ENCODE assay signal across 25 mouse cellular contexts in genomic region chr2:118661891-118662290, GRCm38 (mm10). TPM values are rescaled to one million over a fixed set of nuclear protein-coding genes. Genes with fewer than 3 reads are reported as not detected.
DNase-seq lines count a peak whose midpoint lies in the region; ATAC-seq and TF ChIP-seq lines count a peak whose summit lies in the region.
"Had no signal": no experiment of that assay in that cellular context is flagged by ENCODE, and none has a peak within 500 bp of the region (broad histone marks: within the 10 kb centered on the region; RNA-seq: fewer than 3 reads in every experiment).

No protein-coding gene starts in this region.

- H3K4me3 ChIP-seq in heart, embryonic 10.5 days: no peak overlapping the region
- peak overlapping the region in 1 of 2 experiments; percentile 17; a peak in 1 of 4 replicates for H3K4me3 ChIP-seq in MEL (ENCODE audit: control insufficient read depth in 1 of 2, insufficient read depth in 1 of 2, low read depth in 2 of 2, low read length in 2 of 2)
- no peak overlapping the region for H3K4me3 ChIP-seq in liver, embryonic 11.5 days (ENCODE audit: low read depth, low read length)
- H3K4me3 ChIP-seq in liver, postnatal 0 days (ENCODE audit: low read depth, low read length): no peak overlapping the region
- H3K4me3 ChIP-seq: lung, embryonic 15.5 days had no signal

- WGBS in heart, embryonic 10.5 days: 70% methylated on average over 9 of the region's 9 CpGs
- WGBS in liver, embryonic 11.5 days: 56% methylated on average over 9 of the region's 9 CpGs
- 50% methylated on average over 9 of the region's 9 CpGs for WGBS in liver, postnatal 0 days (ENCODE audit: insufficient replicate concordance)

- H3K79me2 ChIP-seq in MEL (ENCODE audit: control insufficient read depth, insufficient read depth, low read length, poor library complexity): peaks cover 15% of the 10 kb centered on the region

- no peak for TF ChIP-seq RAD21 in MEL (IDR thresholded peaks at IDR 0.05; ENCODE audit: low read depth, low read length)

- no peak for ATAC-seq in liver, embryonic 11.5 days (replicated peaks; ENCODE audit: low FRiP score)
- ATAC-seq in liver, postnatal 0 days: no peak
- ATAC-seq: CD4-positive, CD25-positive, alpha-beta regulatory T cell, adult 4 months; inflammation-experienced regulatory T-cells, adult 6 months had no signal

- H3K4me1 ChIP-seq in heart, embryonic 10.5 days: peaks cover 70% of the 10 kb centered on the region
- peaks cover 19 to 44% of the 10 kb centered on the region in 2 experiments for H3K4me1 ChIP-seq in MEL (ENCODE audit: control insufficient read depth in 1 of 2, insufficient read depth in 2 of 2, low read length in 2 of 2)
- H3K4me1 ChIP-seq in liver, embryonic 11.5 days (replicated peaks; ENCODE audit: control insufficient read depth, insufficient read depth, low read length): peaks cover 65% of the 10 kb centered on the region
- peaks cover 52% of the 10 kb centered on the region for H3K4me1 ChIP-seq in liver, postnatal 0 days (ENCODE audit: insufficient read depth)

- peak overlapping the region; percentile 78; the same call in 1 of the 2 replicates for H3K27ac ChIP-seq in heart, embryonic 10.5 days
- H3K27ac ChIP-seq in MEL (ENCODE audit: control insufficient read depth, low read depth, low read length): peak overlapping the region; percentile 99
- H3K27ac ChIP-seq in liver, embryonic 11.5 days (ENCODE audit: low read depth, low read length): peak overlapping the region; percentile 46
- 0 out of 2 replicates have a peak overlapping the region, but pooled peaks have one; percentile 25 for H3K27ac ChIP-seq in liver, postnatal 0 days (ENCODE audit: low read depth)
- H3K27ac ChIP-seq: embryonic facial prominence, embryonic 13.5 days; lung, embryonic 15.5 days had no signal

- H3K9ac ChIP-seq in MEL (ENCODE audit: control insufficient read depth, low read depth, low read length, poor library complexity, severe bottlenecking): peak overlapping the region; percentile 81
- 0 out of 2 replicates have a peak overlapping the region, but pooled peaks have one; percentile 39 for H3K9ac ChIP-seq in liver, embryonic 11.5 days (ENCODE audit: low read depth, low read length)
- no peak overlapping the region for H3K9ac ChIP-seq in liver, postnatal 0 days (replicated peaks)
- H3K9ac ChIP-seq: lung, embryonic 15.5 days had no signal

- no peak for DNase-seq in heart, embryonic 10.5 days (ENCODE audit: low spot score)
- no peak for DNase-seq in heart, adult 8-10 months (ENCODE audit: low spot score)
- DNase-seq in MEL (ENCODE audit: low read depth, low spot score): peak; percentile 54
- DNase-seq in liver, embryonic 11.5 days (ENCODE audit: low spot score): no peak
- no peak for DNase-seq in liver, postnatal 0 days
- no peak for DNase-seq in right cerebral cortex, postnatal 36 days (ENCODE audit: low spot score in 2 of 2)
- DNase-seq in adrenal gland, adult 18-20 months (ENCODE audit: low spot score in 2 of 2): no peak
- DNase-seq: cerebellum, adult 18-20 months; cerebellum, postnatal 36 days; embryo, embryonic 11 days; gastrocnemius, postnatal 10 days; kidney, postnatal 36 days; lung, postnatal 36 days; right cerebral cortex, adult 18-20 months; thymus, adult 18-20 months; thymus, postnatal 36 days had no signal

- peak in 1 of 2 experiments; percentile 51; a peak in 1 of 4 replicates for TF ChIP-seq EP300 in MEL (IDR thresholded peaks at IDR 0.05; ENCODE audit: low read depth in 1 of 2, low read length in 2 of 2)
- no peak for TF ChIP-seq EP300 in liver, postnatal 0 days (IDR thresholded peaks at IDR 0.05; ENCODE audit: low read depth)

- TF ChIP-seq POLR2A in MEL (IDR thresholded peaks at IDR 0.05; ENCODE audit: control insufficient read depth in 1 of 2, insufficient read depth in 1 of 2, low read depth in 1 of 2, low read length in 2 of 2, poor library complexity in 1 of 2): 0 out of 4 replicates have a peak, but pooled peaks of 1 of the 2 experiments have one; percentile 23

- no peak for TF ChIP-seq CTCF in MEL (IDR thresholded peaks at IDR 0.05 in 2 of 3, conservative IDR thresholded peaks at IDR 0.05 in 1 of 3; ENCODE audit: control insufficient read depth in 1 of 3, insufficient read depth in 1 of 3, low read depth in 2 of 3, low read length in 3 of 3, poor library complexity in 1 of 3, severe bottlenecking in 1 of 3)
- no peak for TF ChIP-seq CTCF in liver, postnatal 0 days (IDR thresholded peaks at IDR 0.05; ENCODE audit: low read depth)

- no peaks in the 10 kb centered on the region for H3K36me3 ChIP-seq in heart, embryonic 10.5 days
- H3K36me3 ChIP-seq in MEL (ENCODE audit: control insufficient read depth in 1 of 2, insufficient read depth in 2 of 2, low read length in 2 of 2): peaks cover 0 to 33% of the 10 kb centered on the region in 2 experiments; a peak in 2 of 4 replicates
- H3K36me3 ChIP-seq in liver, embryonic 11.5 days (ENCODE audit: control insufficient read depth, insufficient read depth, low read length): no peaks in the 10 kb centered on the region
- H3K36me3 ChIP-seq in liver, postnatal 0 days (replicated peaks; ENCODE audit: insufficient read depth, low read length): no peaks in the 10 kb centered on the region
- H3K36me3 ChIP-seq: embryonic facial prominence, embryonic 13.5 days; forebrain, embryonic 15.5 days; hindbrain, embryonic 13.5 days; lung, embryonic 15.5 days; midbrain, embryonic 15.5 days had no signal

- H3K4me2 ChIP-seq in liver, embryonic 11.5 days: peak overlapping the region; percentile 1; the same call in 1 of the 2 replicates
- H3K4me2 ChIP-seq in liver, postnatal 0 days (ENCODE audit: low read depth, low read length): 0 out of 2 replicates have a peak overlapping the region, but pooled peaks have one; percentile 11
- H3K4me2 ChIP-seq: lung, embryonic 15.5 days had no signal

- no peaks in the 10 kb centered on the region for H3K9me3 ChIP-seq in heart, embryonic 10.5 days
- no peaks in the 10 kb centered on the region for H3K9me3 ChIP-seq in MEL (replicated peaks; ENCODE audit: insufficient read depth, low read length)
- no peaks in the 10 kb centered on the region for H3K9me3 ChIP-seq in liver, embryonic 11.5 days (ENCODE audit: control insufficient read depth, low read length)
- no peaks in the 10 kb centered on the region for H3K9me3 ChIP-seq in liver, postnatal 0 days (ENCODE audit: low read length)
- H3K9me3 ChIP-seq: embryonic facial prominence, embryonic 13.5 days; forebrain, embryonic 15.5 days; hindbrain, embryonic 13.5 days; lung, embryonic 15.5 days; megakaryocyte, embryonic 14.5 days; midbrain, embryonic 15.5 days had no signal

- peaks cover 46% of the 10 kb centered on the region for H3K27me3 ChIP-seq in heart, embryonic 10.5 days (ENCODE audit: insufficient read depth, poor library complexity, severe bottlenecking)
- H3K27me3 ChIP-seq in MEL (ENCODE audit: control insufficient read depth in 1 of 2, insufficient read depth in 2 of 2, low read length in 2 of 2): no peaks in the 10 kb centered on the region
- peaks cover 3% of the 10 kb centered on the region; the same call in 1 of the 2 replicates for H3K27me3 ChIP-seq in liver, embryonic 11.5 days (replicated peaks; ENCODE audit: control insufficient read depth, insufficient read depth, low read length)
- H3K27me3 ChIP-seq in liver, postnatal 0 days (ENCODE audit: insufficient read depth, low read length): no peaks in the 10 kb centered on the region
- H3K27me3 ChIP-seq: forebrain, embryonic 15.5 days; midbrain, embryonic 15.5 days had no signal

TF ChIP-seq in MEL, 35 proteins besides CTCF, POLR2A, EP300 and RAD21:
- TF ChIP-seq GATA1 (IDR thresholded peaks at IDR 0.05; ENCODE audit: low read depth, low read length): peak; percentile 53; the same call in 1 of the 2 replicates
- peak; percentile 65 for TF ChIP-seq TAL1 (IDR thresholded peaks at IDR 0.05; ENCODE audit: low read length)
- no peak for TF ChIP-seq NRF1 (IDR thresholded peaks at IDR 0.05; ENCODE audit: insufficient read depth, low read depth, low read length, poor library complexity, severe bottlenecking)
- peak; percentile 66 for TF ChIP-seq TCF12 (IDR thresholded peaks at IDR 0.05; ENCODE audit: low read depth, low read length)
- no peak for TF ChIP-seq KAT2A (conservative IDR thresholded peaks at IDR 0.05; ENCODE audit: low read depth, low read length)
- no peak for TF ChIP-seq E2F4 (IDR thresholded peaks at IDR 0.05; ENCODE audit: borderline replicate concordance, low read depth, low read length)
- TF ChIP-seq ETS1 (IDR thresholded peaks at IDR 0.05; ENCODE audit: low read depth, low read length): peak; percentile 68; the same call in 1 of the 2 replicates
- no peak for TF ChIP-seq MAZ (IDR thresholded peaks at IDR 0.05; ENCODE audit: low read depth, low read length)

RNA-seq across cellular contexts. Expression of gene Pak6, which starts 1.2 kb away (rescaled TPM):
- 1.7 and 4.1 TPM in 2 replicates for polyA plus RNA-seq in heart, embryonic 10.5 days (2016; fragmentation: Nextera tagmentation; extraction: Ambion mirVana)
- total RNA-seq in heart, adult 8-10 months (2022): 10 to 100 TPM in 3 of 4 experiments, 1 to 10 TPM in 1; 7.5 to 13.4 (median 11.4) TPM
- 14.2 and 25.4 TPM in 2 replicates for total RNA-seq in MEL (2012; rRNA removed)
- 10 to 100 TPM in 1 of 2 experiments, not detected in 1; 25.9 TPM for polyA plus RNA-seq in MEL (2012; ENCODE audit: insufficient read depth in 1 of 2, insufficient read length in 2 of 2, low read depth in 1 of 2, low replicate concordance in 2 of 2, missing spikeins in 1 of 2)
- polyA plus RNA-seq in liver, embryonic 11.5 days (2014; fragmentation: Nextera tagmentation; extraction: Ambion mirVana): 2.2 and 2.8 TPM in 2 replicates
- 0.08 and 0.15 TPM in 2 replicates for polyA plus RNA-seq in liver, postnatal 0 days (2015; fragmentation: Nextera tagmentation; extraction: Ambion mirVana)
- 10 to 100 TPM; 11.5 to 19.4 TPM for total RNA-seq in adrenal gland, adult 18-20 months (2021)

RNA-seq across cellular contexts. Expression of gene Ankrd63, which starts 41.9 kb away (rescaled TPM):
- polyA plus RNA-seq in heart, embryonic 10.5 days (2016; fragmentation: Nextera tagmentation; extraction: Ambion mirVana): 0.16 and 0.63 TPM in 2 replicates
- total RNA-seq in heart, adult 8-10 months (2022): 1 to 10 TPM; 1.0 to 3.1 (median 1.7) TPM
- total RNA-seq in MEL (2012; rRNA removed): 0.08 and 0.10 TPM in 2 replicates
- polyA plus RNA-seq in MEL (2012; ENCODE audit: insufficient read depth in 1 of 2, insufficient read length in 2 of 2, low read depth in 1 of 2, low replicate concordance in 2 of 2, missing spikeins in 1 of 2): under 1 TPM in 1 of 2 experiments, not detected in 1; 0.53 TPM
- 0.16 TPM in 1 of 2 replicates, not detected in the other for polyA plus RNA-seq in liver, embryonic 11.5 days (2014; fragmentation: Nextera tagmentation; extraction: Ambion mirVana)
- polyA plus RNA-seq in liver, postnatal 0 days (2015; fragmentation: Nextera tagmentation; extraction: Ambion mirVana): 0.02 TPM in 1 of 2 replicates, not detected in the other
- under 1 TPM; 0.06 to 0.40 TPM for total RNA-seq in adrenal gland, adult 18-20 months (2021)
- polyA plus RNA-seq: CD4-positive, CD25-positive, alpha-beta regulatory T cell, adult 4 months; hindbrain, embryonic 13.5 days; inflammation-experienced regulatory T-cells, adult 6 months; midbrain, embryonic 15.5 days; neural tube, embryonic 14.5 days had no signal

Comparison
In these comparisons a context has a peak if more than half of its experiments do, and no peak if none do; other contexts are left out.
1. H3K27ac ChIP-seq: peak in every context shown above with its lines; median percentile 99 in MEL; 78 in heart, embryonic 10.5 days; 46 in liver, embryonic 11.5 days; 25 in liver, postnatal 0 days.